Mouse (Mus musculus) liver, embryonic 18 days (tissue): ENCODE measurements around the gene Gm21904. TPM values are rescaled to one million over a fixed set of nuclear protein-coding genes. Genes with fewer than 3 reads are reported as not detected.

ENCODE experiments used
- polyA plus RNA-seq: library from polyadenylated mRNA; depleted of rRNA; stranded (reverse); fragments of >200 nt; gene quantifications from 2 replicates; pipeline ENCODE4 v1.2.3, GENCODE M21; 2012; rRNA removed

The Gm21904 gene
- polyA plus RNA-seq = not detected in 2 replicates

DNA sequence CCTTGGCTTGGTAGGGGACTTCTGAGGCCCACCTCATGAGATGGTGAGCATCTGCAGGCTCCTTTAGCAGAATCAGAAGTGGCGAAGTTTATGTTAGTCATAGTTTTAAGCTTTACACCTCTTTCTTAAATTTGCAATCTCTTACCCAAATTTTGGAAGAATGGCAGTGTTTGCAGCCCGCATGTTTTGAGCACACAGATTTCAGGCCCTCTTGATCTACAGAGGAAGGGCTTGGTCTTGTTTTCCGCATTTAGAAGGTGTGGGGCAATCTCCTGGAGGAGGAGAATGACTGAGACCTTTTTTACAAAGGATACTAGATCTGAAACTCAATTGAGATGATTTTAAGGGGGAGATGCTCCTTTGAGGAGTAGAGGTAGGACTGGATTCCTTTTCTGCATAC, at the start of gene Gm21904:
Gene Gm21904, minus strand, starts transcription at position 101 of the 400 bp plus-strand sequence.

DNA sequence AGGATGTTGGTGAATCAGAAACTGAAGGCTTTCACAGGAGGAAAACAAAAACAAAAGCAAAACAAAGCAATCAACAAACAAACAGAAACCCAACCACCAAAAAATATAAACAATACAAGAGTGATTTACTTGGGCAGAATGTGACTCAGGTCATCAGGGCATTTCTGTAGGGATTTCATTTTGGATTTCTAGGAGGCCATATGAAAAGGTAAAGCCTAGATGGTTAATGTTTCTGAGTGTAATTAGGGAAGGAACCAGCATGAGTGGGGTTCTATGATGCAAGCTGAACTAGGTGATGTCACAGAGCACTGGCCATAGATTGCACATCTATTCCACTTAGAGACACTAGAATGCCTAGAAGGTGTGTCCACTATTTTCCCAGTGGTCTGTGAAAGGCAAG, 28.4 kb upstream of the Gm21904 start, which contains the start of the genes Gm20772 and Gm20831:
Gene Gm20772, plus strand, starts transcription at position 301 of the 400 bp plus-strand sequence.
Gene Gm20831, plus strand, starts transcription at position 301 of the 400 bp plus-strand sequence.

Other genes starting within 250 kb of the Gm21904 start
- gene Gm20772, start 28.5 kb upstream of the Gm21904 start, polyA plus RNA-seq = not detected in 2 replicates
- gene Gm20831, start 28.5 kb upstream of the Gm21904 start, polyA plus RNA-seq = not detected in 2 replicates
- gene Srsy, start 91.1 kb upstream of the Gm21904 start, polyA plus RNA-seq = not detected in 2 replicates
- not detected in 2 replicates for gene Gm21764, start 215.5 kb upstream of the Gm21904 start, polyA plus RNA-seq
- gene Ssty1, start 242.8 kb upstream of the Gm21904 start, polyA plus RNA-seq = not detected in 2 replicates